Mouse (Mus musculus): Measurements from ENCODE around the gene 4930522H14Rik.

4930522H14Rik gene

GRCm38 (mm10) chr4:109531111-109531510, at the start of gene 4930522H14Rik:
Gene 4930522H14Rik (minus strand): TSS chr4:109531297.
- DNase-seq (ENCODE audit: low read depth, low spot score): no peak

- DNase-seq (ENCODE audit: low read depth, low spot score): no peak
Observed at GRCm38 (mm10) chr4:109578356-109578755, 47.3 kb upstream of the 4930522H14Rik start.

DNA sequence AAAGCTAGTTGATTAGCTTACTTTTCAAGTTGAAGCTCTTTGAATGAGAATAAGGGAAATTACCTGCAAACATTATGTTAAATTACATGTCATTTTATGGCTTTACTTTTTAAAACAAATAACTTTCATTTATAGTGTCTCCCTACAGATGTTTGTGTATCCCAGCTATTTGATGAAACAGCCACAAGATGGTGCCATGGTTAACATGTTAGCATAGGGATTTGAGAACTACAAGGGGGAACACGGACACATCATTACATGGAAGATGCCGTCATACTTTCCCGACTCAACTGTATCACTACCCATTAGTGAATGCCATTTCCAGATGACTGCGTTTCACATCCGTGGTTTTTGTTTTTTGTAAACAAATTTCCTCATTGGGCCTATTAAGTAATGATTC, 45.8 kb upstream of the 4930522H14Rik start:
- DNase-seq (ENCODE audit: low read depth, low spot score): peak; percentile 11

- no peak for DNase-seq (ENCODE audit: low read depth, low spot score)
Observed at GRCm38 (mm10) chr4:109574845-109575244, 43.7 kb upstream of the 4930522H14Rik start.

- no peak for DNase-seq (ENCODE audit: low read depth, low spot score)
Observed at GRCm38 (mm10) chr4:109574331-109574730, 43.2 kb upstream of the 4930522H14Rik start.

DNA sequence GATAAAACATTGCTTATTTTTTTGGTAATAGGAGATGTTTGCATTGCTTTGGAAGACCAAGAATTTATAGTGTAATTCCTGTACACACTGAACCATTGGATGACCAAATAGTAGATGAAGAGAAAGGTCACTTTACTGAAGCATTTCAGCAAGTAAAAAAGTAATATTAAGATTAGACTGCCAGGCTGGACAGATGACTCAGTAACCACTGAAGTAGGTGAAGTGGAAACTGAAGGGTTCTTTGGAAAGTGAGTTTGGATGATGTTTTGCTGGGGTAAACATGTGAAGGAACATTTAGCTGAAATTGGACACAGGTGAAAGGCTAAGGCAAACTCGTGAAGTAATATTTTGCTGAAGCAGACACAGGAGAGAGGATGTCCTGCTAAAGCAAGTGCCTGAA, 41.5 kb upstream of the 4930522H14Rik start:
- no peak for DNase-seq (ENCODE audit: low read depth, low spot score)

- DNase-seq (ENCODE audit: low read depth, low spot score): no peak
Observed at GRCm38 (mm10) chr4:109569421-109569820, 38.3 kb upstream of the 4930522H14Rik start.

DNA sequence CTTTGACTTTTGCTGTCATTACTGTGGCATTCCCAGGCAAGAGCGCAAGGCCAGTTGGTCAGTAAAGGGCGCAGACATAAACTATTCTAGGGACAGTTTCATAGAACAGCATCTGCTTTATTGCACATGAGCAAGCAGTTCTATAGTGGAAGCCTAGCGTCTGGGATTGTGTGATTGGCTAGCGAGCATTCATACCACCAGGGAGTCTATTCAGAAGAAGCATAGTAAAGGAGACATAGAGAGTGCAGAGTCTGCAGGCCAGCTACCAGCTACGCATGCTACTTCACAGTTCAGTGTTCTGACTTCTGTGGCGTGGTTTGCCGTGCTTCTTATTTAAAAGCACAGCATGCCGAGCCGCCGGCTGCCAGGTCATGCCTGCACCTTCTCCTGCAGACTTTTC, 37.9 kb upstream of the 4930522H14Rik start:
- no peak for DNase-seq (ENCODE audit: low read depth, low spot score)

- DNase-seq (ENCODE audit: low read depth, low spot score): no peak
Observed at GRCm38 (mm10) chr4:109564711-109565110, 33.6 kb upstream of the 4930522H14Rik start.

DNA sequence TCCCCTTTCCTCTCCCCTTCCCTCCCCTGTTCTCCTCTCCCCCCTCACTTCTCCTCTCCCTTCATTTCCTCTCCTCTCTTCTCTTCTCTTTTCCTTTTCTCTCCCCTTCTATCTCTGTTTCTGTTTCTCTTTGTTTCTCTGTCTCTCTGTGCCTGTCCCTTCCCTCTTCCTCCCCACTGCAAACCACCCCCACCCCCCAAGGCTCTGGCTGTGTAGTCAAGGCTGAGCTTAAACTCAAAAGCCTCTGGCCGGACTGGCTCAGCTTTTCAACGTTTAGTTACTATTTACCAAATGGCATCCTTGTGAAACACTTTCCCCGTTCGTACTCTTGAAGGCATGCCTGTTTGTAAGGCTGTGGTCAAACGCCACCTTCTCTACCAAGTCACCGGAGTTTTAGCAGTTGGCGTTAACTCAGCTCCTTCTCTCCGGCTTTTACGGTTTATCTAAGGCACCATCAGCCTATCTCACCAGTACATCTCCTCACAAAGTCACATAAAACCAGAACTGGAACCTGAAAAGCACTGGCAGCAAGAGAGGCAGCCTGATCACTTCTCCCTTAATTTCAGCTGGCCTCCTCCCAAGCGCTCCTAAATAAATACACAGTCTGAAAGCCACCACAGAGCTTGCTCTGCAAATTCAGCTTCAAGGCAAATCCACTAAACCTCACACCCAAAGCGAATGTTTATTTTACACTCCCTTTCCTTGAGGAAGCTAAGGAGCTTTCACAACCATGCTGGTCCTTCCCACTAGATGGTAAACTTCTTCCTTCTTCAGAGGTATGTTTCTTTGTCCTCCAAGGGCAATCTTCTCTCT, 19.4 kb upstream of the 4930522H14Rik start:
- no peak for DNase-seq (ENCODE audit: low read depth, low spot score)

DNA sequence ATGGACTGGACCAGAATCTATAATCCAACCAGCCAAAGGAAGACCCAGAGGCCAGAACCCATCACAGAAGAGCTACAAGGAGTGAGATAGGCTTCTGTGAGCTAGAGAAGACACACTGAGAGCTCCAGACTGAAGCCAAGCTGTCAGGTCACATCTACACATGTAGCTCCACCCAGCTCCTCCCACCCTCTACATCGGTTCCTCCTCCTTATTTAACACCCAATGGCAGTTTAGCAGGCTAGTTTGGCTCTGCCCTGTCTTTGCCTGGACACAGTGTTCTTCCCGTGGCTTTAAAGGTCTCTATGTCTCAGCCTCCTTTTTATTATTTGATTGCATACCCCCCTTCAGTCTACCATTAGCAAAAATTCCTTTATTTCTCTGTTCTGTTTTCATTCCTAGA, 16.2 kb upstream of the 4930522H14Rik start:
- no peak for DNase-seq (ENCODE audit: low read depth, low spot score)

- DNase-seq (ENCODE audit: low read depth, low spot score): no peak
Observed at GRCm38 (mm10) chr4:109546538-109546937, 15.4 kb upstream of the 4930522H14Rik start.

DNA sequence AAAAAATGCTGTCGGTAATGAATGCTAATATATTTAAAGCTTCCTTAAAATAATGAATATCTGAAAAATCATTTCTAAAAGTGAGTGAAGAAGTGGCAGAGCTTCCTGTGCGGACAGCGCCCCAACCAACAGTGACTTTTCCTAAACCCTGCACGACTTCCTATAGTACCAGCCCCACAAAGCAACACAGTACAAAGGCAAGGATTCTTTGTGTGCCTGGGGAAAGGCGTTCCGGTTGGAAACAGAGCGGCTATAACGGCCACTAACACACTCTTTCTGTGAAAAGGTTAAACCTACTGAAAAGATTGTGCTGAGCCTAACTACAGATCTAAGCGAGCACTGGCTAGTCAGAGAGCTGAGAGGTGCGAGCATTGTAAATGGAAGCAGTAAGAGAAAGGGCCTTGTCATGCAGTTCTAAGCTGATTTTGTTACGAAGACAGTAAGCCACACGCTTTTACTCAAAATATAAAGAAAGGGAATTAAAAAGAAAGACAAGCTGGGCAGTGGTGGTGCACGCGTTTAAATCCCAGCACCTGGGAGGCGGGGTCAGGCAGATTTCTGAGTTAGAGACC, 766 bp downstream of the 4930522H14Rik start:
- DNase-seq (ENCODE audit: low read depth, low spot score): no peak

- peak; percentile 13 for DNase-seq (ENCODE audit: low read depth, low spot score)
Observed at GRCm38 (mm10) chr4:109504885-109505284, 26.2 kb downstream of the 4930522H14Rik start.

GRCm38 (mm10) chr4:109498476-109498875, 32.6 kb downstream of the 4930522H14Rik start:
- DNase-seq (ENCODE audit: low read depth, low spot score): no peak

DNA sequence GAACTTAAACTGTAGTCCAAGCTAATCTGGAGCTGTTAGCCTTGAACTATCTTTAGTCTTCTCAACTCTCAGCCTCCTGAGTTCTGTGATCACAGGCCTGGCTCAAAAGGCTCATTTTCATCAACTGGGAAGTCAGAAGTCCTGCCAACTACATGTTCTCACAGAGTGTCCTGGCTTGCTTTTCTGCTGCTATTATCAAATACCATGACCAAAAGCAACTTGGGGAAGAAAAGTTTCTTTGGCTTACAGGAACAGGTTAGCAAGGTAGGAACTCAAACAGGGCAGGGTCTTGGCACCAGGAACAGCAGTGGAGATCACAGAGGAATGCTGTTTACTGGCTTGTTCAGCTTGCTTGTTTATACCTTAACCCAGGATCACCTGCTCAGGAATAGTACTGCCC, 37.5 kb downstream of the 4930522H14Rik start:
- DNase-seq (ENCODE audit: low read depth, low spot score): no peak

DNA sequence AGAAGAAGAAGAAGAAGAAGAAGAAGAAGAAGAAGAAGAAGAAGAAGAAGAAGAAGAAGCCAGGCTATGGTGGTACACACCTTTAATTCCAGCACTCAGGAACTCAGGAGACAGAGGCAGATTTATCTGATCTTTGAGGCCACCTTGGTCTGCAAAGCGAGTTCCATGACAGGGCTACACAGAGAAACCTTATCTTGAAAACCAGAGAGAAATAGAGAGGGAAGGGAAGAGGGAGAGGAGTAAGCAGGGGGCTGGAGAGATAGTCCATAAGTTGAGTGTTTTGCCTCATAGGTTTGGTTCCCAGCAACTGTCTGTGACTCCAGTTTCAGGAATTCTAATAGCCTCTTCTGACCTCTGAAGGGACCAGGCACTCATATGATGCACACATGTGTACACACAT, 42.3 kb downstream of the 4930522H14Rik start:
- no peak for DNase-seq (ENCODE audit: low read depth, low spot score)

- DNase-seq (ENCODE audit: low read depth, low spot score): no peak
Observed at GRCm38 (mm10) chr4:109484621-109485020, 46.5 kb downstream of the 4930522H14Rik start, which contains the start of gene Rnf11. Gene Rnf11 (minus strand): TSS chr4:109484728.

DNA sequence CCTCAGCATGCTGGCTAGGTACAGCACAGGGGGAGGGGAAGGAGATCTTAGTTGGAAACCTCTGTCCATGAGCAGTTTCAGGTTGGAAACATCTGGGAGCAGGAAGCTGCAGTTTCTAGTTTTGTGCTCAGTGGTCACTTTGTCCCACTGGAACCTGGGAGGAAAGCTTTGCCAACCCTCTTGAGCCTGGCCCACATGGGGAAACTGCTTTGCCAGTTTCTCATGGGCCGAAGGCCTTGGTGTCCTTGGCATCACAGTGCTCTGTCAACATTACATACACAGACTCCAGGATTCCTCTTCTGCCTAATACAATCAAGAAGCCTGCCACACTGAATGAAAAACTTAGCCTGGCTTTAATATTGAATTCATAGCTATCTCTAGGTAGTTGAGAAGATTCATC, 48.4 kb downstream of the 4930522H14Rik start:
- DNase-seq (ENCODE audit: low read depth, low spot score): no peak

DNA sequence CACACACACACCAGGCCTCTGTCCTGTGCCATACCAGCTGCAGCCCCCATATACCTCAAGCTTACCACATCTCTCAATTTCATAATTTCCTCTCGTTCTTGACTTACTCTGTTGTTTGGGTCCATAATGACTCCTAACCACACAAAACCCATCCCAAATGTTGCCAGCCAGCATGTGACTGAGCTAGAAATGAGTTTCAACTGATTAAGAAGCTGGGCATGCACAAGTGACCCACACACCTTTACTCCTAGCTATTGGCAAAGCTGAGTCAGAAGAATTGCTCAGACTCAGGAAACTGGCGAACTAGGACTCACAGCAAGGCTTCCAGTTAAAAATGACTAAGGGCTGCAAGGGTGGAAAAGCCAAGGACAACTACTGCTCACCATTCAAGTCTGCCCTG, 49.7 kb downstream of the 4930522H14Rik start:
- no peak for DNase-seq (ENCODE audit: low read depth, low spot score)

DNA sequence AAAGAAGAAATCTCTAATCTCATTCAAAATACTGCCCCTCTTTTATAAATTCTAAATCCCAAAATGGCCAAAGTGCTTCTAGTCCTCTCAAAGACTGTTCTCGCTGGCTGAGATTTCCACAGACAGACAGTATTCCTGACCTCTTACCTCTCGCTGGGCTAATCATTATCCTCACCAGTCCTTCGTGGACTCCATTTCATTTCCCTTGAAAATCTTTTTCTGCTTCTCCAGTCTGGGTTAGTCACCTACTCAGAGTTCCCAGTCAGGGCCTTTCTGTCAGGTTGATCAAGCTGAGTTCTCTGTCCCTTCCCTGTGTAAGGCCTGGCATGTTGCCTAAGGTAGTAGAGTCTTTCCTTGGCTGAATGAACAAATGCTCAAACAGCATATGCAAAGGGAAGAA, 53.6 kb downstream of the 4930522H14Rik start:
- DNase-seq (ENCODE audit: low read depth, low spot score): no peak

DNA sequence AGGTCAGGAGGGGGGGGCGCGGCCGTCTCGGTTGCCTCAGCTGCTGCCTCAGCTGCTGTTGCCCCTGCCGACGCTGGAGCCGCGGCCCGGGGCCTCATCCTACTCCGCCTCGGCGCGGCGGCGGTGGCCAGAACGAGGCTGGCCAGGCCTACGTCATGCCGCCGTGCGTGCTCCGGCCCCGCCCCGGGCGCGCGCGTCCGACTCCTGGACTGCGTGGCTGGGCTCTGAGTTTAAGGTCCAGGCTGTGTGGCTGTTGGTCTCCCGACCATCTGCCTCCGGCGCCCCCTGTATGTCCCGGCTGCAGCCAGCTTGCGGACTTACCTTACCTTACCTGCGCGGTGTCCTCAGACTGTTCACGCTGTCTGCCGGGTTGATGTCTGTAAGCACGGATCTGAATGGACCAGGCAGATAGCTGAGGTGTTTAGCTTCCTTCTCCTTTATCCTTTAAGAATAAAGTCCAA, 54.5 kb downstream of the 4930522H14Rik start:
- DNase-seq (ENCODE audit: low read depth, low spot score): peak; percentile 88
